Mouse (Mus musculus) embryonic fibroblast, embryonic 13.5 days (primary cell): ENCODE measurements around the gene Lpcat3. TPM values are rescaled to one million over a fixed set of nuclear protein-coding genes. Genes with fewer than 3 reads are reported as not detected.
"Not testable (repeated sequence)": the region's sequence is repeated elsewhere in the genome, so short reads cannot be mapped to it uniquely, and the experiment has no call there.

Experiments used
- H3K27ac ChIP-seq: 2 replicates; pipeline ENCODE4 v1.5.1; 2012; ENCODE audit warnings: low read length, control low read depth, inconsistent platforms; ENCODE audit not compliant: insufficient read depth
- H3K4me1 ChIP-seq: 2 replicates; pipeline ENCODE4 v1.6.1; 2011; ENCODE audit warnings: low read length; ENCODE audit not compliant: control insufficient read depth, insufficient read depth
- H3K4me3 ChIP-seq: 2 replicates; pipeline ENCODE4 v1.5.1; 2011; ENCODE audit warnings: mild to moderate bottlenecking, control low read depth, low read length; ENCODE audit not compliant: insufficient read depth
- CTCF ChIP-seq: IDR thresholded peaks from 2 replicates; pipeline ENCODE4 v1.5.1; 2011; ENCODE audit warnings: mild to moderate bottlenecking, control low read depth, low read length, moderate library complexity, borderline replicate concordance; ENCODE audit not compliant: insufficient read depth
- POLR2A ChIP-seq: IDR thresholded peaks from 2 replicates; pipeline ENCODE4 v1.6.1; 2011; ENCODE audit warnings: low read depth, mild to moderate bottlenecking, control low read depth, low read length, moderate library complexity
- polyA plus RNA-seq: library from polyadenylated mRNA; stranded (reverse); fragments of >200 nt; gene quantifications from 2 replicates; pipeline ENCODE4 v1.2.4, GENCODE M21; 2011; ENCODE audit warnings: low read depth; ENCODE audit not compliant: missing spikeins, insufficient read length

Gene Lpcat3
- polyA plus RNA-seq, 1 experiment: 51.4 TPM

DNA sequence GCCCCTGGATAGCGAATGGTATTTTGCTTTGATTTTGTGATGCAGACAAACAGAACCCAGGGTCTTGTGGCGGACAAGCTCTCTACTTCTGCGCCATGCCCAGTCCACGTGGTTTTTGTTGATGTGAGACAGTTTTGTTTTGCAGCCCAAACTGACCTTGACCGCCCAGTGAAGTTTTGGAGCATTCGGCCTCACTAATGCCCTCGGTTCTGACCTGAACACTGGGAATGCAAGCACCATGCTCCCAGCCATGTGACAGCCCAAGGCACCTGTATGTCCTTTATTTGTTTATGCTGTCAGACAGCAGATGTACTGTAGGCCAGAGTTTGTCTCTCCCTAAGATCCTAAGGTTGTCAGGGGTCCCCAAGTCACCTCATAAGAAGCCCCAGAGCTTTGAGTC, 11.8 kb downstream of the Lpcat3 start:
- no peak overlapping the region for H3K27ac ChIP-seq
- no peak overlapping the region for H3K4me3 ChIP-seq
- TF ChIP-seq POLR2A (no peak), CTCF (no peak)
- no peaks in the 10 kb centered on the region; the same call in 1 of the 2 replicates for H3K4me1 ChIP-seq

- Histone ChIP-seq H3K4me3 (no peak overlapping the region), H3K4me1 (no peaks in the 10 kb centered on the region; the same call in 1 of the 2 replicates), H3K27ac (no peak overlapping the region)
- TF ChIP-seq CTCF (no peak), POLR2A (no peak)
Measured at GRCm38 (mm10) chr6:124676171-124676570, 13.3 kb downstream of the Lpcat3 start.

GRCm38 (mm10) chr6:124678769-124679168, 15.9 kb downstream of the Lpcat3 start:
- Histone ChIP-seq H3K4me1 (peaks cover 9% of the 10 kb centered on the region), H3K4me3 (no peak overlapping the region), H3K27ac (no peak overlapping the region)
- TF ChIP-seq CTCF (no peak), POLR2A (no peak)

- TF ChIP-seq CTCF: no peak
- TF ChIP-seq POLR2A: no peak
- H3K27ac ChIP-seq: no peak overlapping the region
- no peak overlapping the region for H3K4me3 ChIP-seq
- peaks cover 11% of the 10 kb centered on the region for H3K4me1 ChIP-seq
Measured at GRCm38 (mm10) chr6:124679486-124679885, 16.7 kb downstream of the Lpcat3 start.

DNA sequence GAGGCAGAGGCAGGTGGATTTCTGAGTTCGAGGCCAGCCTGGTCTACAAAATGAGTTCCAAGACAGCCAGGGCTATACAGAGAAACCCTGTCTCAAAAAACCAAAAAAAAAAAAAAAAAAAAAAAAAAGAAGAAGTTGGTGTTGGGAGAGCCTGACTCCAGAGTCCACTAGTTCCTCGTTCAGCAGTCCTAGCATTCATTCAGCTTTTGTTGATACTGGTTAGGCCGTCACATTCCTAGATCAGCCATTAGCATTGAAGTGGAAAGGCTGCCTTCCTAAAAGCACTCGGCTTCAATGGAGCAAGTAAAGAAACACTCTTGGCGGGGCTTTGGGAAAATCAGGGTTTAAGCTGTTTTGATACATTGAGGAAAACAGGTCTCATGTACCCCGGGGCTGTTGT, 19.5 kb downstream of the Lpcat3 start:
- H3K27ac ChIP-seq, H3K4me3 ChIP-seq: not testable (repeated sequence)
- peaks cover 11% of the 10 kb centered on the region for H3K4me1 ChIP-seq

GRCm38 (mm10) chr6:124683591-124684417, 21.0 kb downstream of the Lpcat3 start:
- Histone ChIP-seq H3K27ac (peak overlapping the region; percentile 53), H3K4me1 (peaks cover 18% of the 10 kb centered on the region), H3K4me3 (no peak overlapping the region)
- TF ChIP-seq POLR2A: no peak
- TF ChIP-seq CTCF: no peak

DNA sequence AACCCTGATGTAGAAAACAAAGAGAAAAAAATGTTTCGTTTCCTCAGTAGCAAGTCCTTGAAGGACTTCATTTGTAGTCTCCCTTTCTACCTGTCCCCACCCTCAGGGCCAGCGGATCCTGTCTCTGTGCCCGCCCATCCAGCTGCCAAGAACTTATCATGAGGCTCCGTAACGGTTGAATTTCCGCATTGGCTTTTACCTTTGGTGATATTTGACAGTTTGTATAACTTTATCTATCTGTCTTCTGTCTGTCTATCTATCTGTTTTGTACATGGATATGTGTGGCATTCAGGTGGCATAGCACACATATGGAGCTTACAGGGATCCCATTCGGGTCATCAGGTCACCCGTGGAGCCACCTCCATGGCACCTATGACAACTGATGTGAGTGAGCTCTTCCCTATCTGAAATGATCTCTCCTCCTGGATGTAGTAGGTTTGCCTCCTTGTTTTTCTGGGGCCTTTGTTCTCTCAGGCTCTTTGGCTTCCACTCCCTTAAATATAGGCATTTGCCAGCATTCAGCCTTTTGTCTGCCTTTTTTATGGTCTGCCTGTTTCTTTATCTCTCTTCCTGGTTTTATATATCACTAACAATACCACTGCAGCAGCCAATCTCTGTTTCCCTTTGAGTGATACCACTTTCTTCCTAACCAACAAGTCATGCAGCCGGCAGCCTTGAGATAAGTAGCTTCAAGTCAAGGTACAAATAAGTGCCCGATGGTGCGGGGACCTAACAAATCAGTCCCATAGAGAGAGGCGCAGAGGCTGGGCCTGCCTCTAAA, 23.0 kb downstream of the Lpcat3 start:
- no peak for TF ChIP-seq CTCF
- no peak for TF ChIP-seq POLR2A
- Histone ChIP-seq H3K4me3 (no peak overlapping the region), H3K27ac (no peak overlapping the region), H3K4me1 (peaks cover 21% of the 10 kb centered on the region)

GRCm38 (mm10) chr6:124686644-124687043, 23.8 kb downstream of the Lpcat3 start:
- H3K4me3 ChIP-seq, H3K27ac ChIP-seq: not testable (repeated sequence)
- H3K4me1 ChIP-seq: peaks cover 21% of the 10 kb centered on the region

DNA sequence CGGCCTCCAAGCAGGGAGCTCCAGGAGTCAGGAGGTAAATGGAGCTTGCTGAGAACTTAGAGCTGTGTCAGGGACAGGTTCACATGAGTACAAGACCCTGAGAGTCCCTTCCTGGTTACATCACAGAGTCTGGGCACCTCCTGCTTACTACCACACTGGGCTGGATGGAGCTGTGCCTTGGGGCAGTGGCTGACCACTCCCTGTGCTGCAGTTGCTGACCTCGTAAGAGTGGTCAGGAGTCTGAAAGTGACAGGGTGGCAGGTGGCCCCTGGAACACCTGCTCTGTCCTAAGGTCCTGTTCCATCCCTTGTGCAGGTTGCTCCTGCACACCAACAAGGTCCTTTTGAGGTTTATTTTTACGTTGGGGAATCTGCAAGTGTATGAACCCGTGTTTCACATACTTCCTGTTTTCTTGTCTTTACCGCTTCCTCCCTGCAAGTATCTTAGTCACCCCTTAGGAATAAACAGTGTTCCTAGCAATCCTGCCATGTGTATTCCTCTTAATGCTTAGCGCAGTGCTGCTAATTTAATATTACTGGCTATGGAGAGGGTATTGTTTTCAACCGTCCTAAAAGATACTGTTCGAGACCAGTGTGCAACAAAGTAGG, 25.4 kb downstream of the Lpcat3 start:
- Histone ChIP-seq H3K4me1 (peaks cover 16% of the 10 kb centered on the region), H3K27ac (no peak overlapping the region), H3K4me3 (no peak overlapping the region)
- no peak for TF ChIP-seq POLR2A
- TF ChIP-seq CTCF: no peak

GRCm38 (mm10) chr6:124689011-124689410, 26.2 kb downstream of the Lpcat3 start:
- TF ChIP-seq POLR2A: no peak
- no peak for TF ChIP-seq CTCF
- Histone ChIP-seq H3K4me1 (peaks cover 11% of the 10 kb centered on the region), H3K4me3 (no peak overlapping the region), H3K27ac (0 out of 2 replicates have a peak overlapping the region, but pooled peaks have one; percentile 6)
